8 mouse cellular contexts compared by ENCODE assay signal in genomic region chr6:38635941-38636851, GRCm38 (mm10). TPM values are rescaled to one million over a fixed set of nuclear protein-coding genes. Genes with fewer than 3 reads are reported as not detected.
DNase-seq lines count a peak whose midpoint lies in the region; ATAC-seq lines count a peak whose summit lies in the region.

No protein-coding gene starts in this region.

- peak; percentile 7 for DNase-seq in thymus, postnatal 14 days
- DNase-seq in thymus, postnatal 0 days (ENCODE audit: low spot score) = no peak
- DNase-seq in heart, embryonic 10.5 days (ENCODE audit: low spot score) = no peak
- DNase-seq in lung, postnatal 10 days = peak; percentile 61
- peak; percentile 49 for DNase-seq in right cerebral cortex, postnatal 25 days
- DNase-seq in layer of hippocampus, postnatal 36 days = no peak

- H3K27ac ChIP-seq in heart, embryonic 10.5 days = peak overlapping the region; percentile 79
- no peak overlapping the region for H3K27ac ChIP-seq in kidney, embryonic 14.5 days (ENCODE audit: low read depth, low read length)

- H3K36me3 ChIP-seq in heart, embryonic 10.5 days = no peaks in the 10 kb centered on the region
- no peaks in the 10 kb centered on the region for H3K36me3 ChIP-seq in kidney, embryonic 14.5 days (ENCODE audit: control insufficient read depth, insufficient read depth, low read length)

- no peaks in the 10 kb centered on the region for H3K9me3 ChIP-seq in heart, embryonic 10.5 days
- H3K9me3 ChIP-seq in kidney, embryonic 14.5 days (ENCODE audit: control insufficient read depth, low read length) = no peaks in the 10 kb centered on the region

- H3K4me2 ChIP-seq in kidney, embryonic 14.5 days (replicated peaks; ENCODE audit: low read depth, low read length) = peak overlapping the region; percentile 99

- H3K9ac ChIP-seq in kidney, embryonic 14.5 days (ENCODE audit: low read depth, low read length) = peak overlapping the region; percentile 51

- peak overlapping the region; percentile 74 for H3K4me3 ChIP-seq in heart, embryonic 10.5 days
- H3K4me3 ChIP-seq in kidney, embryonic 14.5 days (ENCODE audit: low read length) = peak overlapping the region; percentile 50

- peaks cover 82% of the 10 kb centered on the region for H3K27me3 ChIP-seq in heart, embryonic 10.5 days (ENCODE audit: insufficient read depth, poor library complexity, severe bottlenecking)
- peaks cover 67% of the 10 kb centered on the region for H3K27me3 ChIP-seq in kidney, embryonic 14.5 days (ENCODE audit: control insufficient read depth, insufficient read depth, low read length)

- peaks cover 19% of the 10 kb centered on the region for H3K4me1 ChIP-seq in heart, embryonic 10.5 days
- peaks cover 5% of the 10 kb centered on the region; the same call in 1 of the 2 replicates for H3K4me1 ChIP-seq in kidney, embryonic 14.5 days (ENCODE audit: control insufficient read depth, insufficient read depth, low read length)

- WGBS in heart, embryonic 10.5 days = under 1% methylated on average over 70 of the region's 72 CpGs
- 2% methylated on average over 57 of the region's 72 CpGs for WGBS in kidney, embryonic 14.5 days

- ATAC-seq in common myeloid progenitor, adult 5-6 weeks (replicated peaks; ENCODE audit: low read depth, poor library complexity, severe bottlenecking) = 0 out of 2 replicates have a peak, but pooled peaks have one; percentile 20
- ATAC-seq in kidney, embryonic 14.5 days (ENCODE audit: low FRiP score, low TSS enrichment) = peak; percentile 60

RNA-seq across cellular contexts. Expression of gene Klrg2, which starts 0.8 kb away (rescaled TPM):
- polyA plus RNA-seq in thymus, postnatal 0 days (2015; fragmentation: Nextera tagmentation; extraction: Ambion mirVana) = 0.17 TPM in 2 replicates
- not detected in 2 replicates for total RNA-seq in common myeloid progenitor, adult 5-6 weeks (2017)
- 0.10 TPM in 1 of 2 replicates, not detected in the other for polyA plus RNA-seq in heart, embryonic 10.5 days (2016; fragmentation: Nextera tagmentation; extraction: Ambion mirVana)
- 0.24 and 0.46 TPM in 2 replicates for polyA plus RNA-seq in kidney, embryonic 14.5 days (2014; fragmentation: Nextera tagmentation; extraction: Ambion mirVana)
- total RNA-seq in layer of hippocampus, postnatal 36 days (2021) = 1 to 10 TPM in 1 of 2 experiments, under 1 TPM in 1; 0.92 to 2.4 TPM

RNA-seq across cellular contexts. Expression of gene Clec2l, which starts 26.7 kb away (rescaled TPM):
- 0.27 and 0.31 TPM in 2 replicates for polyA plus RNA-seq in thymus, postnatal 0 days (2015; fragmentation: Nextera tagmentation; extraction: Ambion mirVana)
- total RNA-seq in common myeloid progenitor, adult 5-6 weeks (2017) = not detected in 2 replicates
- polyA plus RNA-seq in heart, embryonic 10.5 days (2016; fragmentation: Nextera tagmentation; extraction: Ambion mirVana) = 0.50 and 1.5 TPM in 2 replicates
- 1.1 and 1.3 TPM in 2 replicates for polyA plus RNA-seq in kidney, embryonic 14.5 days (2014; fragmentation: Nextera tagmentation; extraction: Ambion mirVana)
- total RNA-seq in layer of hippocampus, postnatal 36 days (2021) = 10 to 100 TPM; 68.7 to 69.0 TPM

Comparison
In these comparisons a context has a peak if more than half of its experiments do, and no peak if none do; other contexts are left out.
1. DNase-seq: peak in thymus, postnatal 14 days (single experiment), lung, postnatal 10 days (single experiment) and right cerebral cortex, postnatal 25 days (single experiment); none in thymus, postnatal 0 days (single experiment), heart, embryonic 10.5 days (single experiment) and layer of hippocampus, postnatal 36 days (0 of 2).